Mouse (Mus musculus) erythroblast, adult 5-6 weeks (primary cell): ENCODE data around the gene Zic2. TPM values are rescaled to one million over a fixed set of nuclear protein-coding genes. Genes with fewer than 3 reads are reported as not detected.
"Not testable (repeated sequence)": the region's sequence is repeated elsewhere in the genome, so short reads cannot be mapped to it uniquely, and the experiment has no call there.

Experiments used
- ATAC-seq: replicated peaks from 2 replicates; pipeline ENCODE4 v1.8.0; 2016; ENCODE audit warnings: moderate number of reproducible peaks, mild to moderate bottlenecking, moderate TSS enrichment, inconsistent platforms; ENCODE audit not compliant: poor library complexity, low FRiP score, severe bottlenecking
- total RNA-seq, 2 experiments: library from RNA; stranded (forward) in 1 of 2; stranded (reverse) in 1 of 2; fragments of 150-400 nt in 1 of 2; fragments of 200-764, 138-1000 nt in 1 of 2; gene quantifications; 2 replicates each; pipeline versions ENCODE4 v1.2.3 to v1.2.4; 2015 to 2017; ENCODE audit warnings: low replicate concordance in 2 of 2

Gene Zic2
- total RNA-seq (2015; ENCODE audit: low replicate concordance) = not detected in 2 replicates
- total RNA-seq (2017; ENCODE audit: low replicate concordance) = not detected in 2 replicates

- ATAC-seq = no peak
Measured at GRCm38 (mm10) chr14:122474891-122475556, at the start of gene Zic2. Zic2 (plus strand) TSS chr14:122475435.

- no peak for ATAC-seq
Measured at GRCm38 (mm10) chr14:122426529-122427203, 48.6 kb upstream of the Zic2 start.

GRCm38 (mm10) chr14:122427204-122427560 is 48.1 kb upstream of the Zic2 start:
- ATAC-seq = no peak

GRCm38 (mm10) chr14:122427654-122428053 is 47.6 kb upstream of the Zic2 start:
- no peak for ATAC-seq

- no peak for ATAC-seq
Measured at GRCm38 (mm10) chr14:122432558-122432957, 42.7 kb upstream of the Zic2 start.

GRCm38 (mm10) chr14:122434039-122434438 is 41.2 kb upstream of the Zic2 start:
- no peak for ATAC-seq

- no peak for ATAC-seq
Measured at GRCm38 (mm10) chr14:122436850-122437249, 38.4 kb upstream of the Zic2 start.

GRCm38 (mm10) chr14:122449601-122450495 is 25.4 kb upstream of the Zic2 start:
- ATAC-seq = no peak

- no peak for ATAC-seq
Measured at GRCm38 (mm10) chr14:122450496-122451382, 24.5 kb upstream of the Zic2 start, which contains the start of gene Gm5089. Gm5089 (minus strand) TSS chr14:122451115.

GRCm38 (mm10) chr14:122451551-122452145 is 23.6 kb upstream of the Zic2 start:
- ATAC-seq = no peak

- no peak for ATAC-seq
Measured at GRCm38 (mm10) chr14:122452701-122453387, 22.4 kb upstream of the Zic2 start.

GRCm38 (mm10) chr14:122453388-122453995 is 21.7 kb upstream of the Zic2 start:
- ATAC-seq = no peak

- ATAC-seq = no peak
Measured at GRCm38 (mm10) chr14:122453996-122454738, 21.1 kb upstream of the Zic2 start.

- no peak for ATAC-seq
Measured at GRCm38 (mm10) chr14:122454901-122455561, 20.2 kb upstream of the Zic2 start.

- ATAC-seq = no peak
Measured at GRCm38 (mm10) chr14:122455562-122455958, 19.7 kb upstream of the Zic2 start.

- ATAC-seq = not testable (repeated sequence)
Measured at GRCm38 (mm10) chr14:122459332-122459731, 15.9 kb upstream of the Zic2 start.

- no peak for ATAC-seq
Measured at GRCm38 (mm10) chr14:122459776-122460175, 15.5 kb upstream of the Zic2 start.
